Mouse (Mus musculus) lung, adult 2 months (tissue): ENCODE measurements around the gene Adamts1. TPM values are rescaled to one million over a fixed set of nuclear protein-coding genes. Genes with fewer than 3 reads are reported as not detected.
A peak's percentile ranks its signal among the peaks of the same experiment; 100 is the strongest.

ENCODE experiments used
- DNase-seq: peaks from one replicate; pipeline ENCODE4 v3.0.0; 2022
- H3K4me1 ChIP-seq: fragments of 200-500 bp; 2 replicates; pipeline ENCODE4 v1.6.1; 2011; ENCODE audit warnings: low read length; ENCODE audit not compliant: control insufficient read depth, insufficient read depth
- H3K4me3 ChIP-seq: fragments of 200-500 bp; replicated peaks from 2 replicates; pipeline ENCODE3; 2011; ENCODE audit warnings: low read depth, mild to moderate bottlenecking, control low read depth, low read length; ENCODE audit errors: extremely low read depth
- CTCF ChIP-seq: fragments of 200-500 bp; IDR thresholded peaks from 2 replicates; pipeline ENCODE4 v1.5.1; 2011; ENCODE audit warnings: mild to moderate bottlenecking, low read length, control low read depth; ENCODE audit not compliant: insufficient read depth
- POLR2A ChIP-seq: fragments of 200-500 bp; IDR thresholded peaks from 2 replicates; pipeline ENCODE4 v1.6.1; 2011; ENCODE audit warnings: low read depth, mild to moderate bottlenecking, control low read depth, low read length, borderline replicate concordance; ENCODE audit errors: extremely low read depth
- WGBS: fragments of 180-500 bp; shearing (Covaris S2); methylation state at CpG from one replicate; pipeline ENCODE4 v1.1.7; 2018; 5-methylcytosine and 5-hydroxymethylcytosine counted together
- polyA plus RNA-seq: library from polyadenylated mRNA; depleted of rRNA; stranded (reverse); fragments of >200 nt; gene quantifications from 2 replicates; pipeline ENCODE4 v1.2.3, GENCODE M21; 2012; rRNA removed

The Adamts1 gene
- polyA plus RNA-seq, 1 experiment = 86.6 TPM

GRCm38 (mm10) chr16:85747589-85748360 lies 55.1 kb downstream of the Adamts1 start:
- TF ChIP-seq POLR2A = no peak
- no peak for TF ChIP-seq CTCF
- DNase-seq = peak; percentile 62
- Histone ChIP-seq H3K4me1 (peaks cover 17% of the 10 kb centered on the region), H3K4me3 (no peak overlapping the region)
- WGBS = 21% methylated on average over 16 of the region's 16 CpGs

- H3K4me1 ChIP-seq = peaks cover 15% of the 10 kb centered on the region
- no peak overlapping the region for H3K4me3 ChIP-seq
- no peak for DNase-seq
- WGBS = 55% methylated on average over 3 of the region's 3 CpGs
- TF ChIP-seq CTCF = no peak
- TF ChIP-seq POLR2A = no peak
Observed at GRCm38 (mm10) chr16:85746386-85746785, 56.5 kb downstream of the Adamts1 start.

Other genes with a start within 250 kb of the Adamts1 start
- gene Cyyr1, start 249.7 kb downstream of the Adamts1 start, polyA plus RNA-seq = 93.4 and 113 TPM in 2 replicates
- 2.2 and 3.1 TPM in 2 replicates for gene Adamts5, start 98.7 kb upstream of the Adamts1 start, polyA plus RNA-seq